ENCODE assay signal across 12 mouse cellular contexts in genomic region chr6:147789112-147789511, GRCm38 (mm10).
DNase-seq lines count a peak whose midpoint lies in the region.
"Had no signal": no experiment of that assay in that cellular context is flagged by ENCODE, and none has a peak within 500 bp of the region (broad histone marks: within the 10 kb centered on the region; RNA-seq: fewer than 3 reads in every experiment).

No protein-coding gene starts in this region.

- intact Hi-C loops in heart, postnatal 10 days (cut with DNase I) = no loop called here

- peak; percentile 77 for DNase-seq in heart, adult 11 months
- no peak for DNase-seq in heart, postnatal 10 days
- peak; percentile 71 for DNase-seq in adrenal gland, adult 2 months
- DNase-seq in adrenal gland, postnatal 10 days = peak; percentile 56
- peak; percentile 69 to 73 for DNase-seq in adrenal gland, postnatal 36 days
- no peak for DNase-seq in right cerebral cortex, adult 2 months (ENCODE audit: low spot score in 2 of 2)
- DNase-seq in T-cell, adult 2 months (ENCODE audit: low spot score) = no peak
- DNase-seq: B cell, adult 2 months; cerebellum, adult 18-20 months; cerebellum, adult 9-10 months; gastrocnemius, postnatal 14 days; heart, adult 2 months had no signal

Comparison
In these comparisons a context has a peak if more than half of its experiments do, and no peak if none do; other contexts are left out.
1. DNase-seq: peak in heart, adult 11 months (single experiment), adrenal gland, adult 2 months (single experiment), adrenal gland, postnatal 10 days (single experiment) and adrenal gland, postnatal 36 days (2 of 2); none in heart, postnatal 10 days (0 of 2), right cerebral cortex, adult 2 months (0 of 2) and T-cell, adult 2 months (single experiment).